Mouse (Mus musculus) A20 (cell line): ENCODE results near the gene Hoxb6.

Source experiments
- DNase-seq: peaks from one replicate; pipeline ENCODE4 v3.0.0-alpha.2; 2011; ENCODE audit warnings: low read depth, low spot score

The Hoxb6 gene

DNA sequence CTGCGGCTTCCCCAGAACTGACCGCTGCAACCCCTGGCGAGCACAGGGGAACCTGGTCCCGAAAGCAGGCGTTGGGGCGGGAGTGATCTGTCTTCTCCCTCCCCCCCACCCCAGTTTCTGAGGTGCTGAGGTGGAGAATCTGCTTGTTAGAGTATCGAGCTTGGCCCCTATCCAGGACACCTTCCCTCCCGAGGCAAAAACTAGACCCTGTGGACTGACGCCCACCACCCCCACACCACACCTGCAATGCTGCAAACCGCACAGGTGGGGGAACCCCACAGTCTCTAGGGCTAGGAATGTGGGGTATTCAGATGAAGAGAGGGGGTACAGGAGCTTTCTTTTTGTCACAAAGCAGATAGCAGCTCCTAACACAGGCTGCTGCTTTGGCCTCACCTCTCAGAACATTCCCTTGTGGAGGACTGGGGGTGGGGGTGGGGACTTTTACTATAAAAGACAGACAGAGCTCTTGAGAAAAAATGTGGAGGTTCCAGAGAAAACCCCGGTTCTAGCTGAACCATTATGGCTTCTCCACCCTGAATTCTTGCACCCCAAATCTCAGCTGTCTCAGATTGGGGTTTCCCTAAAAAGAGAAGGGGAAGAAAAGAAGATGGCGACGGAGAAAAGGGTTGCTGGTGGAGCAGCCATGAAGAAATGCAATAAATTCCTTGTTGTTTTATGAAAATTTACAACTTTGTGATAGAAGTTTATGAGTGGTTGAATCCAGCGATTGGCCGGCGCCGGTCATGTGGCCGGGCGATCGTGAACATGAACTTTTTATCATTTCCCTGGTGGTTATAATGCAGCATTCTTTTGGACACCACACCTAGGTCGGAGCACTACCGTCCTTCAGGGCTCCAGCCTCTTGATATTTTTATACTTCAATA lies at the start of gene Hoxb6:
Gene Hoxb6 (plus strand): TSS at position 796 of the 884 bp plus-strand sequence.
- peak; percentile 88 for DNase-seq

DNA sequence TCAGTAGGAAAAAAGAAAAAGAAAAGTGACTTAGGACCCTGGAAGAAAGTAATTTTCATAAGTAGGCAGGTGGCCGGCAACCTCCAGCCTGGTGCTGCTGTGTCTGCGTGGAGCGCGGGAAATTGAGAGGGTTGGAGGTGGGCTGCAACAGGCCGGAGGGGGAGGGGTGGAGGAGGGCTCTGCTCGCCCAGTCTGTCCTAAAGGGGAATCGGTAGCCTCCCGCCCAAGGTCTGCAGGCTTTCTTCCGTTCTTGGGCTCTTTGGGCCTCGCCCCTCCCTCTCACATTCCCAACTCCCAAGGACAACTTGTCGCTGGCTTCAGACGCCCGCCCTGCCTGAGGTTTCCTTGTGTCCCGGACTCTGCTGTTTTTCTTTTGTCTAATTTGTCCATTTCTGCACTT lies 41.4 kb upstream of the Hoxb6 start:
- DNase-seq, result no peak

DNA sequence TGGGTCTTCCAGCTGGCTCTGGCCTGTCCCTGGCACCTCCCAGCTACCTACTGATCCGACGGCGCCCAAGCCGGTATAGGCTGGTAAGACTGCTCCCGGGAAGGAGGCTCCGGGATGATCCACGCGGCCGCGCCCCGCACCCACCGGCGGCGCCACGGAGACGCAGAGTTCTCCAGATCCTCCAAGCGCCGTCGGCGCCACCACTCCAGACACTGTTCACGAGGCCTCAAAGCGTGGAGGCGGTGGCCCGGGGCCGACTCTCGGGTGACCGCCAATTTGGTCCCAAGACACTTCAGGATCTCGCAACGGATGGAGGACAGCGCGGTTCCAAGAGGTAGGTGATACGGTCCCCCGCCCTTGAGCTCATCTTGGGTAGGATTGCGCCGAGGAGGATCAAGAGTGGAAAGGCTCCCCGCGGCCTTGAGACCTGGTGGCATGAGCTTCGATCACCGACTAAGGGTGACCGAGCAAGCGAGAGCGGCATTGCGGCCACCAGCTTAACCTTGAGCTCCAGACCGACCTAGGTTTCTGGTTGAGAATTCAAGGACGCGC lies 40.7 kb upstream of the Hoxb6 start:
- no peak for DNase-seq

- DNase-seq, result no peak
Observed at GRCm38 (mm10) chr11:96252541-96253120, 39.6 kb upstream of the Hoxb6 start.

GRCm38 (mm10) chr11:96254221-96254620 lies 38.1 kb upstream of the Hoxb6 start:
- no peak for DNase-seq

DNA sequence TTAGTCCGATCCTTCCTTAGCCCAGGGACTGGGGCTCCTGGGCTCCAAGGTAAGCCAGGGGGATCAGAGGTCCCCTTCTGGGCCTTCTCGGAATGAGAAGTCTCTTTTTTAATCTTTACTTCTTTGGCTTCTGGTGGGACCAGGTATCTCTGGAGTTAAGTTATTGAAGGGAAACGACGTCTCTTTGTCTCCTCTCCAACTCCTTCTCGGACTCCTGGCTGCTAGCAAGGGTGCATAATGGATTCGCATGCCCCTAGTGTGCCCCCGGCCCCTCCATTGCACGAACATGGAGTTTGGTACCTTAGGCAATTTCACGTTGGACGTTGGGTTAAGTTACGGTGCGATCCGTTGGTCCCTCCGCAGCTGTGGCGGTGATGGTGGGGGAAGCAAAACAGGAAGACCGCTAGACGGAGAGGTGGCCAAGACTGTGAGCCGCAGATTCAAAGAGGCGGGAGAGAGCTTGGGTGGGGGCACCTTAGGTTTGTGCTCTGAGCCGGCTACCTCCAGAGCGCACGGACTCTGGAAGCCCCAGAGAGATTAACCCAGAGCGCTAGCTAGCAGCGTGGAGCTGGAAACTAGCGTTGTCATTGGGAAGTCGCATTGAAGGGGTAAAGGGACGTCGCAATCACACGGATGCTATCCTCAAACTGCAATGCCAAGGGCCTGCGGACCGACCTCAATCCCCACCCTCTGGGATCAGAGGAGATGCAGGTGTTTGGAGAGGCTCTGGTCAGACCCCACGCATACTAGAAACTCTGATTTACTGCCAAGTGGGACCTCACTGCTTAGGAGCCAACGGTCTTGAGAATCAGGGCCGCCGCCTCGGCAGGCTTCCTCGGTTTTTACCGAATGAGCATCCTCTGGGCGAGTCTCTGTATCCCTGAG lies 36.9 kb upstream of the Hoxb6 start:
- no peak for DNase-seq

- no peak for DNase-seq
Observed at GRCm38 (mm10) chr11:96255996-96256445, 36.3 kb upstream of the Hoxb6 start.

- no peak for DNase-seq
Observed at GRCm38 (mm10) chr11:96257141-96257540, 35.1 kb upstream of the Hoxb6 start.

- no peak for DNase-seq
Observed at GRCm38 (mm10) chr11:96259038-96259437, 33.2 kb upstream of the Hoxb6 start.

DNA sequence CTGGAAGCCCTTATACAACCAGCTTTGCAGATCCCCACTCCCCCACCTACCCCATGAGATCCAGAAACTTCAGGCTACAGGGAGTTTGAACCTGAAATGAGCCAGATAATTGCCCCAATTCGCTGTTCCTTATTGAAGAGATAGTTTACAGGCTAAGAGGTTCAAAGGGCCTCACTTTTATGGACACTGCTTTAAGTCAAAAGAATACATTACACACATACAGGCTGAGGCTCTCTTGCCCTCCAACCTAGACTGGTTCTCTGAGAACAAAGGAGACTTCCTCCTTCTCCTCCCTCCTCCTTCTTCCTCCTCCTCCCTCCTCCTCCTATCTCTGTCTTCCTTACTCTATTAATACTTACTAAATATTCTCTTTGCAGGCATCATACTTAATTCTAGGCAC lies 32.8 kb upstream of the Hoxb6 start:
- DNase-seq, result no peak

DNA sequence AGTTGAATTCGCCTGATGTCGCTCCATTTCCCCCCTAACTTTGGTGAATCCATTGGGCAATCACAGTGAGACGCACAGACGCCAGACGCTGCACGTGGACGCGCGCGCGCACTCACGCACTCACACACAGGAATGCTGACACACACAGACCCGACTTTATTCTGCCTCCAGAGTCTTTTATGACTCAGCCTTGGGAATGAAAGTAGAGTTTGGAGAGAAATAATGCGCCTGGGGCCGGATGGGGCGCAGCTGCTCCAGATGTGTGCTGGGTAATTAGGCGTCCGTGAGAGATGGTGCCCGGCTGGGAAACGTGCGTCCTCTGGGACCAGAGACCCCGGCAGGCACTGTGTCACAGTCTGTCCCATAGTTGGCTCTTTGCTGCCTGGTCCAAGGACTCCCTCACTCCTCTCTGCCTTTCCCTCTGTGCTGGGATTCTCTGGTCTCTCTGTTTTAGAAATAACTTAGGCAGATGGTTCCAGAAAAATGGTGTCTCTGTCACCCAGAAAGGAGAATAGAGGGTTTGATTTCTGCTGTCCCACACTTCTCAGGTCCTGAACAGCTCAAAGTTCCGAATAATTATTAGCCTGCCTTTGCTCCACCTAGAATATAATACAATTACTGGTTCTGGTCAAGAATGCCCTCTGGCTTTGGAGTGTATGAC lies 31.8 kb upstream of the Hoxb6 start:
- DNase-seq, result no peak

DNA sequence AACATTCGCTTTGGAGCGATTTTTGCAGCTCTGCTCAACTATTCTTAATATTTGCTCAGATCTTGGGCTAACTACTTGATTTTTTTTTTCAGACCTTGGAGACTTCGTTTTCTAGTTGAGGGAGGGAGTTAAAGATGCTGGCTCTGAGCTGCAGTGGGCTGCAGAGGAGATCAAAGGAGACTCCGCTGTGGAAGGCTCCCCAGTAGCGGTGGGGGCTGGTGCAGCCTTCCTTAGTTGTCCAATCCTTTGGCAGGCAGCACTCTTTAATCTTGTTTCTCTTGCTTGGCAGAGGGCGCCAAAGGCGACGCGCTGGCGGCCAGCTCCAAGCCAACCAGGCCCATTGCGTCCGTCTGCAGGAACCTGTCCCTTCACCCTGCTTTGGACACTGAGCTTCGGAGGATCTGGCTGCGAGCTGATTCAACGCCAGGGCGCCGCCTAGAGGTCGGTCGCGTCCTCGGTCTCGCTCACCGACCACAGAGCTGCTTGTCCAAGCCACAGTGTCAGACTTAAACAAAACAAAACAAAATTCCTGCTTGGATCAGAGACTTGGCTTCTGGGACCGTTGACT lies 30.9 kb upstream of the Hoxb6 start:
- peak; percentile 61 for DNase-seq

DNA sequence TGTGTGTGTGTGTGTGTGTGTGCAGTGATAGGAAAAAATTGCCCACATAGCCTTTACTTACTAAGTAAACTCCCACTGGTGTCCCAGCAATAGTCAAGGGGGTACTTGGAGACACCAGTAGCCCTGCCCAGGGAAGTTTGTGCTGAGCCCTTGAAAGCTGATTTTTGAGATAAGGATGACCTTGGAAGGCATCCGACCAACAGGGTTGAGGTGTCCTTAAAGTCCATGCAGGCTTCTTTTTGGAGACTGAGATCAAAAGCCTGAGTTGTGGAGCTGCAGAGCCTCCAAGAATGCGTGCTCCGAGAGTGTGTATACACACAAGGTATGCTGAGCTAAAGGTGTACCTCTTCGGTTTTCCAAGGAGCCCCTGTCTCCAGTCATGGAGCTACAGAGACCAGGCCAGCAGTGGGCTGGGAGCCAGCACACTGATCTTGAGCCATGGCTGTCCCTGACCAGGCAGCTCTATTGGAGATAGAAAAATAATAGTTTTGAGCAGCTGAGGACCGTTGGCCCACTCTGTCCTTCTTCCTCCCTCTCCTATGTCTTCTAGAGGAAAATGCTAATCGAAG lies 29.9 kb upstream of the Hoxb6 start:
- DNase-seq, result no peak

GRCm38 (mm10) chr11:96263636-96264389 lies 28.5 kb upstream of the Hoxb6 start:
- DNase-seq, result no peak

DNA sequence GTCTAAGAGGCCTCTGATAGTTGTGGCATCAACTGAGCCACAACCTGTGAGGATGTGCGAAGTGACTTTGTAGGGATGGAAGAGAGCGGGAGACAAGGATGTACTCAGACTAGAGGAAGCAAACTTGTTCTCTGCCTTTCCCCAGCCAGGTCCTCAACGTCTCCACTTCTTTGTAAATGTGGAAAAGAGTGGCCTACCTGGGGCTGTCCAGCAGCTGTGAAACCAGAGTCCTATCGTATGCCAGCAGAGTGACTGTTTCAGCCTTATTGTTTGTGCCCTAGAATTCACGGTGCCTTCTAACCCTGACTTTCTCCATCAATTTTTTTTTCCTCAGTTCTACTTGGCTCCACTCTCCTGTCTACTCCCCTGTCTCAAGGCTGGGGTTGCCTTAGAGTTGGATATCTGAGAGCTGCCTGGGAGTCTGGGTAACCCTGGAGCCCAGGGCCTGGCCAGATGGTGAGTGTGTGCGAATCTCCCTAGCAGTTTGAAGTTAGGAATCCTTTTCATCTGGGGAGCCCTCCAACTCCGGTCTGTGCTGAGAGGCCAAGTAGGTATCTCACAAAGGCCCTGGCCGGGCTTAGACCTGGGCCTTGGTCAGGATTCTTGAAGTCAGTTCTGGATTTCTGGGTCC lies 27.8 kb upstream of the Hoxb6 start:
- no peak for DNase-seq

- DNase-seq, result no peak
Observed at GRCm38 (mm10) chr11:96265954-96266353, 26.3 kb upstream of the Hoxb6 start.

DNA sequence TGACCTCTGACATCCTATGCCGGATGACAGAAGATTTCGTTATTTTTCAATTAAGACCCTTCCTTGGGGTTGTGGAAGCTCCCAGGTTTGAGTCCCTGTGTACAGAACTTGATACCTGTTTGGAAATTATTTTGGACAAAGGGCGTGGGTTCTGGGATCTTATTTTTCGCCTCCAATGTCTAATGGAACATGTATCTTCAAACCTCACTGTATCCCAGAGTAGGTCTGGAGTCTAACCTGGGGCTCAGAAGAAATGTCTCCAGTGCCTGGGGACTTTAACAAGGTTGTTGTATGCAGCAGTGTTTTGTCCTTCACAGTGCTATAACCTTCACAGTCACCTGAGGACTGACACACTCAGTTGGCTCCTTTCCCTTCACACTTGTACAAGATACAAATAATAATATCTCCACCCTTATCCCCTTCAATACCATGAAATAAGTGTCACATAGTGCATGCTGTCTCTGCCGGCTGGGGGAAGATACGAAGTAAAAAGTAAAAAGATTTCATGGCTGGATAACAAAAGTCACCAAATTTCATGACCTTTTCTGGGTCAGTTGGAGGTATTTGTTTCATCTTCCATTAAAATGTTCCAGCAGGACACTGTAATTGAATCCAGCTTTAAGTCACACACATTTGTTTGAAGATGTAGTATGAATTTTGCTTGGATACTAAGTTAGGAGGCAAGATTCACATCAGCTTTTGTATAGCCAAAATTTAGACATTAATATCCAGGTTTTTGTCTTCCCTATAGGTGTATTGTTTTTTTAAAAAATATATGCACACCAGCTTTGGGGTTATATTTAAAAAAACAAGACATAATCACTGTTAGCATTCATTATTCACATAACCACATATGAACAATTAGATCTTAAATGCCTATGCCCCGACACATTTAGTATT lies 25.0 kb upstream of the Hoxb6 start:
- no peak for DNase-seq

- DNase-seq, result no peak
Observed at GRCm38 (mm10) chr11:96268031-96268745, 24.1 kb upstream of the Hoxb6 start.
